Mouse (Mus musculus): ENCODE measurements around the gene Pcdh10.

The Pcdh10 gene

DNA sequence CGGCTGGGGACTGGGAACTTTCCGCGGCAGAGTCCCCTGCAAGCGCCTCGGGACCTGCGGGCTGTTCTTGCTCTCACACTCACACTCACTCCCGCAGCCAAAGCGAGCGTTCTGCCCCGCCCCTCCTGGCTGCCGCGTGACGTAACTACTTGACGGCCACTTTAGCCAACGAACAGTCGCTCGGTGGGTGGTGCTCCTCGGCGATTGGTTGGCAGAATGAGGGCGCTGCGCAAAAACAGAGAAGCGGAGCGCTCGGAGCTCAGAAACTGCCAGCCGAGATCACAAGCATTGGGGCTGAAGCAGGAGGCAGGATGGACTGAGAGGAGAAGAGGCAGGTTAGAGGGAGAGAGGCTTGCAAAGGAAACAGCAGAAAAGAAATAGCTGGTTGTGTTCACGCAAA is at the start of gene Pcdh10:
Gene Pcdh10, plus strand, starts transcription at position 254 of the 400 bp plus-strand sequence.
- no peak for TF ChIP-seq GATA4 (IDR thresholded peaks at IDR 0.05; ENCODE audit: insufficient replicate concordance, low read length)

DNA sequence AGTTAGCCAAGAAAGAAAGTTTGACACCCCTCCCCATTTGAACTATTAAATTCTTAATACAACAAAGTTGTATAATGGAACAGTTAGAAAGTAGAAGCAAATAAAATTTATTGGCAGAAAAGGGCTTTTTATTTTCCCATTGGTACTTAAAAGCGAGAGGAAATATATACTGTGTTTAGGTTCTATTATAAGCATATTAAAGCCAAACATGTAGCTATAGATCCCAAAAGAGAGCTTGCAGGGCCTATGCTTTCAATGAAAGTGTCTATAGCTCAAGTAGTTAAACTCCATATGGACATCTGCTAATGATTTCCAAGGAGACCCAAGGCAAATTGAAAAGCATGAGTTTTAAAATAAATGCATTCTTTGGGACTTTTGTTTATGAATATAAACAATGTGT is 22.3 kb upstream of the Pcdh10 start:
- no peak for TF ChIP-seq GATA4 (IDR thresholded peaks at IDR 0.05; ENCODE audit: insufficient replicate concordance, low read length)

DNA sequence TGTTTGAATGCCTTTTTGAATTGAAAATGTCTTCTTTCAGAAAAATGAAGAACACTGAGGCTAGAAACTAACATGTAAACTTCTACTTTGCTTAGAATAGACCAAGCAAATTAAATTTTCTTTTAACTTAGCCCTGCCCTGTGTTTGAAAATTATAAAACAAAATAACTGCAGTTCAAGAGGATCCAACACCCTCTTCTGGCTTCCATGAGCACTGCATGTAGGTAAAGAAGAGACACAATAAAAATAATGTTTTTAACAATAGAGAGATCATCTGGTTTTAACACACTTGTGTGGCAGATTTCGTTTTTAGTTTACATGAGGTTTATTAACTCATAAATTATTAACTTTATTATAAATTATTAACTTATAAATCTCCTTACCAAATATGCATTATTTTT is 9.2 kb upstream of the Pcdh10 start:
- no peak for TF ChIP-seq GATA4 (IDR thresholded peaks at IDR 0.05; ENCODE audit: insufficient replicate concordance, low read length)

DNA sequence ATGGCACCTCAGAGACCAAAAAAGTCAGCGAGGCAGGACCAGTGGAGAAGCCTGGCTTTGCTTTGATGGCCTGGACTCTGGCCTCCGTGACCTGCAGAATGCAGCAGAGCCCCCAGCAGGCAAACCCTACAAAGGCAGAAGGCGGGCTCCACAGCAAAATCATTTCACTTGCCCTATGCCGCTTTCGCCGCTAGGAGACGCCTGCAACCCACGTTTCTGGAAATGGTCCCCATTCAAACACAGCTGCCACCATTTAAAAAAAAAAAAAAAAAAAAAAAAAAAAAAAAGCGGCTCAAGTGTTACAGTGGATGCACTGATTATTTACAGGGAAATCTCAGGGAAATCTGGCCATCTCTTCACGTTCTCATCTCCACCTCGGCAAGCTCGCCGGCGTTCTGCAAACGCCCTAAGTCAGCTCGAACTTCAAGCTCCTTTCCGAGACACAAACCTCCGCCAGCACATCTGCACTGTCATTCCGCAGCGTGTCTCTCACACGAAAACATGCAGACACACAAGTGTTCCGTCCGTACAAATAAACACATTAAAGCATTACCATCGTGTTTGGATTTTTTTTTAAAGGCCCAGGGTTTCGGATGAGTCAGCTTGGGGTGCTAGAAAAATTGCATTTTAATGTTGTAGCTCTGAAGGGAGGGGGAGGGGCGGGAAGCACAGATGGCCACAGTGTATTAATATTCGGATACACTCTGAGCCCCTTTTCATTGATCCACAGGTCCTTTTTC is 2.3 kb upstream of the Pcdh10 start:
- no peak for TF ChIP-seq GATA4 (IDR thresholded peaks at IDR 0.05; ENCODE audit: insufficient replicate concordance, low read length)

DNA sequence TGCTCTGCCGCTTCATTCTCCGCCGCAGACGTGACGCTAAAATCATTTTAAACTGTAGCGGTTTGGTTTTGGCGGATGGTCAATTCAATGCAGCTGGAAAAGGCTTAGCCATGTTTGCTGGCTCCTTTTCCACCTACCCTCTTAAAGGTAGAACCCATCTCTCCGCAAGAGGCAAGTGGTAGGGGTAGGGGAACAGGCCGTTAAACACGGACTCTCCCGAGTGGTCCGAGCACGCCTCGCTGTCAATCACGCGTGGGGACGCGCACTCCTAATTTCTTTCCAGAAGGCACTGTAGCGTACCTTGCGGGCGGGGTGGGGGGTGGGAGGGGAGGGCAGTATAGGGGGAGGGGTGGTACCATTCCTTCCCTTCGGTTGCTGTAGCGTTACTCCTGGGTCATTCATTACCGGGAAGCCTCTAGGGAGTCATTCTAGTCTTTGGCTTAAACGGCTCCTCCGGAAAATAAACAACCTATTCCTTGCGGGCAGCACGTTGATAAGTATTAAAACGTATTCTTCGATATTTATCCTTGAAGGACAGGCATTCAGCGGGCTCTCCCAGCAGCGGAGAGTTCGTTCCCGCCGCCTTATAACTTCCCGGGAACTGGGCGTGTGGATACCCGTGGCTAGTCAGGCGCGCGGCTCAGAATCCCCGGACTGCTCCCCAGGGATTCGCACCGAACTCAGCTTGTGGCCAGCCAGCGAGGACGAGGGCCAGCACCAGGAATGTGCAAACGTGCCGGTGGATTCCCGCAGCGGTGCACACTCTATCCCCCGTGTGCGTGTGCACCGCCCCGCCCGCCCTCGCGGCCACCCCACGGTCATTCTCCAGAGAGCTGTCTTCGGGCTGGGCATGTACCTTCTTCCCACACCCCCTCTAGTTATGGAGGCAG is 1.5 kb upstream of the Pcdh10 start:
- TF ChIP-seq GATA4 (IDR thresholded peaks at IDR 0.05; ENCODE audit: insufficient replicate concordance, low read length), result no peak

DNA sequence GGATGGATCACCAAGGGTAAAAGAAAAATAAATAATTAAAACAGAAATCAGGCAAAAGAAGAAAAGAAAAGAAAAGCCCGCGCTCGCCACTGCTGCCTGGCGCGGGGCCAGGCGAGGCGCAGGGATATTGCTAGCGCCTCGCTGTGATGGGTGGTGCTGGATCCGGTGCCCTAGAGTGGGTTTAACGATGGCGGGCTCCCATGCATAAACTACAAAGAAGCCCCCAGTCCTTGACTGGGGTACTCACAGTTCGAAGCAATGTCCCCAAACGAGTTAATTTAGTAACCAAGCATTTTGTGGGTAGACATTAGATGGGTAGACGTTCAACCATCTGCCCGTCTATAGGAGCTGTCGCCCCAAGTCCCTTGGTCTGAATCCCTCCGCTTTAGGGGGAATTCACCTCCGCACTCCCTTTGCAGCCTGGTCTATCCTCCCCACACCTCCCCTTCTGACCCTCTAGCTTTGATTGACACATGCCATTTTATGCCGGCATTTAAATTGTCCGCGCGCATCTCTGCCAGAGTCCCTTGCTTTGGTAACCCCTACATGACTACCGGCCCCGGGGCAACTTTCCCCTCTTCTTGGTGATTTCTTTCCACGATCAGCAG is 703 bp upstream of the Pcdh10 start:
- TF ChIP-seq GATA4 (IDR thresholded peaks at IDR 0.05; ENCODE audit: insufficient replicate concordance, low read length), result no peak

DNA sequence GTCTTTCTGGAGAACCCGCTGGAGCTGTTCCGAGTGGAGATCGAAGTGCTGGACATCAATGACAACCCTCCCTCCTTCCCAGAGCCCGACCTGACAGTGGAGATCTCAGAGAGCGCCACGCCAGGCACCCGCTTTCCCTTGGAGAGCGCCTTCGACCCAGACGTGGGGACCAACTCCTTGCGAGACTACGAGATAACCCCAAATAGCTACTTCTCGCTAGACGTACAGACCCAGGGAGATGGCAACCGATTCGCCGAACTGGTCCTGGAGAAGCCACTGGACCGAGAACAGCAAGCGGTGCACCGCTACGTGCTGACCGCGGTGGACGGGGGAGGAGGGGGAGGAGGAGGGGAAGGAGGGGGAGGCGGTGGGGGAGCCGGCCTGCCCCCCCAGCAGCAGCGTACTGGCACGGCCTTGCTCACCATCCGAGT is 1.4 kb downstream of the Pcdh10 start:
- TF ChIP-seq GATA4 (IDR thresholded peaks at IDR 0.05; ENCODE audit: insufficient replicate concordance, low read length), result no peak

DNA sequence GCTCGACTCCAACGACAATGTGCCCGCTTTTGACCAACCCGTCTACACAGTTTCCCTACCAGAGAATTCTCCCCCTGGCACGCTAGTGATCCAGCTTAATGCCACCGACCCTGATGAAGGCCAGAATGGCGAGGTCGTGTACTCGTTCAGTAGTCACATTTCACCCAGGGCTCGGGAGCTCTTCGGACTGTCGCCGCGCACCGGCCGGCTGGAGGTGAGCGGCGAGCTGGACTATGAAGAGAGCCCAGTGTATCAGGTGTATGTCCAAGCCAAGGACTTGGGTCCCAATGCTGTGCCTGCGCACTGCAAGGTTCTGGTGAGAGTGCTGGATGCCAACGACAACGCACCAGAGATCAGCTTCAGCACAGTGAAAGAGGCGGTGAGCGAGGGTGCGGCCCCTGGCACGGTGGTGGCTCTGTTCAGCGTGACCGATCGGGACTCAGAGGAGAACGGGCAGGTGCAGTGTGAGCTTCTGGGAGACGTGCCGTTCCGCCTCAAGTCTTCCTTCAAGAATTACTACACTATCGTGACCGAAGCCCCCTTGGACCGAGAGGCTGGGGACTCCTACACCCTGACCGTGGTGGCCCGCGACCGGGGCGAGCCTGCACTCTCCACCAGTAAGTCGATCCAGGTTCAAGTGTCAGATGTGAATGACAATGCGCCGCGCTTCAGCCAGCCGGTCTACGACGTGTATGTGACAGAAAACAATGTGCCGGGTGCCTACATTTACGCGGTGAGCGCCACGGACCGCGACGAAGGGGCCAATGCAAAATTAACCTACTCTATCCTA is 2.0 kb downstream of the Pcdh10 start:
- no peak for TF ChIP-seq GATA4 (IDR thresholded peaks at IDR 0.05; ENCODE audit: insufficient replicate concordance, low read length)

DNA sequence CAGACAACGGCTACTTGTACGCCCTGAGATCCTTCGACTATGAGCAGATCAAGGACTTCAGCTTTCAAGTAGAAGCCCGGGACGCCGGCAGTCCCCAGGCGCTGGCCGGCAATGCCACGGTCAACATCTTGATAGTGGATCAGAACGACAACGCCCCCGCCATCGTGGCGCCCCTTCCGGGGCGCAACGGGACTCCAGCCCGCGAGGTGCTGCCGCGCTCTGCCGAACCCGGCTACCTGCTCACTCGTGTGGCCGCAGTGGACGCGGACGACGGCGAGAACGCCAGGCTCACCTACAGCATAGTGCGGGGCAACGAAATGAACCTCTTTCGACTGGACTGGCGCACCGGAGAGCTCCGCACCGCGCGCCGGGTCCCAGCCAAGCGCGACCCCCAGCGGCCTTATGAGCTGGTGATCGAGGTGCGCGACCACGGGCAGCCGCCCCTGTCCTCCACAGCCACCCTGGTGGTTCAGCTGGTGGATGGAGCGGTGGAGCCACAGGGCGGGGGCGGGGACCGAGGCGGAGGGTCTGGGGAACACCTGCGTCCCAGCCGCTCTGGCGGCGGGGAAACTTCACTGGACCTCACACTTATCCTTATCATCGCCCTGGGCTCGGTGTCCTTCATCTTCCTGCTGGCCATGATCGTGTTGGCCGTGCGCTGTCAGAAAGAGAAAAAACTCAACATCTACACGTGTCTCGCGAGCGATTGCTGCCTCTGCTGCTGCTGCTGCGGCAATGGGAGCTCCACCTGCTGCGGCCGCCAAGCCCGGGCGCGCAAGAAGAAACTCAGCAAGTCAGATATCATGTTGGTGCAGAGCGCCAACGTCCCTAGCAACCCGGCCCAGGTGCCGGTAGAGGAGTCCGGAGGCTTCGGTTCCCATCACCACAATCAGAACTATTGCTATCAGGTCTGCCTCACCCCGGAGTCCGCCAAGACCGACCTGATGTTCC is 2.9 kb downstream of the Pcdh10 start:
- no peak for TF ChIP-seq GATA4 (IDR thresholded peaks at IDR 0.05; ENCODE audit: insufficient replicate concordance, low read length)

DNA sequence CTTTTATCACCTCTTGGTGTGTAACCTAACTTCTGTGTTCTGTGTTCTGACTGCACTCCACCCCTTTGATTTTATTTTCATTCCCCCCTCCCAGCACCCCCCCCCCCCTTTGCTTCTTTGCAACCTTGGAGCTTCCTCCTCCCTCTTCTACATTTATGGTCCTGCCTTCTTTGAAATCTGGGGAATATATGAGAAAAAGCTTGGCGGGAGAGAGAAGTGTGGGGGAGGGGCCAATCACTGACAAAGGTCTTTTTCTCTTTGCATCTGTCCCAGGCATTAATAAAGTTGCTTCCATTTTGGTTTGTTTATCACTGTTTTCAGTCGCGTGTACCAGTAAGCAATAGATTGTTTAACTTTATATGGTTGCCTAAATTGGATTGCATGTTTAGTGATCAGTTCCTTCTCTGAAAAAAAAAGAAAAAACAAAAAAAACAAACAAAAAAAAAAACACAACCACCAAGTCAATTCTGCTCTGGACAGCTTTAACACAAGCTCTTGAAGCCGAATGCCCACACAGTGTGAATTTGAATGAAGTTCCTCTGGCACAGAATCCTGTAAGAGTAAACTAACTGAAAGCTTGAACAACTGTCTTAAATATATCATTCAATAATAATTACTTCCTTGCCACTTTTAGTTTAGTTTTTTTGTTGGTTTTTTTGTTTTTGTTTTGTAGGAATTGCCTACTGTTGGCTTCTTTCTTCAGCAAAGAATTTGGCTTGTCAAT is 4.0 kb downstream of the Pcdh10 start:
- no peak for TF ChIP-seq GATA4 (IDR thresholded peaks at IDR 0.05; ENCODE audit: insufficient replicate concordance, low read length)

DNA sequence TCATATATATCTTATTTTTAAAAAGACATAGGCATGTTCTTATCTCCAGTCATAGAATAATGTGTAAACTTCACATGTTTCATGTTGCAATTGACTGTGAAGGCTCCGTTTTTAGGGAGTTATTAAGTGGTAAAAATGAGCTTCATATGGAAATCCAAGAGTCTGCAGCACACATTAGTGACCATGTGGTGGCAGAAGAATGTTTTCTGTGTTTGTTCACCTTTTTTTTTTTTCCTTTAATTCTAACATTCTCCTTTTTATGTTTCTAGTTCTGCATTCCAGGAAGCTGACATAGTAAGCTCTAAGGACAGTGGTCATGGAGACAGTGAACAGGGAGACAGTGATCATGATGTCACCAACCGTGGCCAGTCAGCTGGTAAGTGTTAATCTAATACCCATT is 5.6 kb downstream of the Pcdh10 start:
- TF ChIP-seq GATA4 (IDR thresholded peaks at IDR 0.05; ENCODE audit: insufficient replicate concordance, low read length), result no peak

DNA sequence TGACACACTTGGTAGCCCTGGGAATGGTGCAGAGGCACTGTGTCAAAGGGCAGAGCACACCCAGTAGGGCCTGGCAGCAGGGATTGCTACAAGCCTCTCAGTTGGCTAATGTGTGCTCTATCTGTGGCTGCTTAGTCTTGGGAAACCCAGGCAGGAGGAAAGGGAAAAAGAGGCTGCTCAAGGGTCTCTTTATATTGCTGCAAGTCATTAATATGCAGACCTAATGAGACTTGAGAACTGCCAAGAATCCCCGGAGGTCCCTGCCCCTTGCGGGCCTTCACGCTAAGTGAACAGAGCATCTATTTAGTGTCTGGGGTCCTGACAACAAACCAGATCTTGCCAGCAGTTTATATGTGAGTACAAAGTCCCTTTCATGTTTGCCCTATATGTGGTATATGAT is 6.8 kb downstream of the Pcdh10 start:
- TF ChIP-seq GATA4 (IDR thresholded peaks at IDR 0.05; ENCODE audit: insufficient replicate concordance, low read length), result no peak

DNA sequence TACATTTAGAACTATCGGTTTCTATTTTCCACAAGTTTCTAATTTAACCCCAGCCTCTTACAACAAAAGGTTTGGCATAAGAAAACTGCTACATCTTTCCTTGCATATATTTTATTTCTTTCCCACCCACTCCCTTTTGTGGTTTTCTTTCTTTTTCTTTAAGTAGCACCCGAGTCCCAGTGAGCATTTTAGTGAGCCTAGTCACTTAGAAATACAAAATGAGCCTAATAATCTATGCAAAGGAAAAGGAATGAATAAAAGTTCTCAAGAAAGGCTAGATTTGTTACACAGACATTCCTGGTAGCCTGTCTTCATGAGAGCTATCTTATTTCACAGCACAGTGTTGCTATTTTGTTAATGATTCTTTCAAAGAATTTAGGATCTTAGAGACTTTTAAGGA is 7.3 kb downstream of the Pcdh10 start:
- no peak for TF ChIP-seq GATA4 (IDR thresholded peaks at IDR 0.05; ENCODE audit: insufficient replicate concordance, low read length)
